Mouse (Mus musculus) megakaryocyte, embryonic 14.5 days (primary cell): ENCODE measurements around the gene Anks1b. TPM values are rescaled to one million over a fixed set of nuclear protein-coding genes. Genes with fewer than 3 reads are reported as not detected.

Experiments used
- H3K27me3 ChIP-seq: replicated peaks from 2 replicates; pipeline ENCODE3; 2012; ENCODE audit warnings: inconsistent platforms
- H3K36me3 ChIP-seq: replicated peaks from 2 replicates; pipeline ENCODE3; 2012; ENCODE audit warnings: low read length, inconsistent platforms, mixed read lengths
- H3K4me1 ChIP-seq: 2 replicates; pipeline ENCODE4 v1.6.1; 2012; ENCODE audit warnings: inconsistent platforms
- H3K4me3 ChIP-seq: replicated peaks from 2 replicates; pipeline ENCODE3; 2012; ENCODE audit warnings: moderate library complexity, mild to moderate bottlenecking, inconsistent platforms
- H3K9me3 ChIP-seq: 2 replicates; pipeline ENCODE4 v1.6.1; 2012; ENCODE audit warnings: inconsistent platforms
- FLI1 ChIP-seq: IDR thresholded peaks from 2 replicates; pipeline ENCODE4 v1.6.1; 2012; ENCODE audit warnings: low read length, inconsistent platforms, mixed read lengths
- GATA1 ChIP-seq: IDR thresholded peaks from 3 replicates; pipeline ENCODE4 v1.6.1; 2012; ENCODE audit warnings: mixed read lengths, low read length, inconsistent platforms, borderline replicate concordance
- polyA plus RNA-seq: library from polyadenylated mRNA; stranded (reverse); fragments of >175 nt; gene quantifications from 2 replicates; pipeline ENCODE4 v1.2.3, GENCODE M21; 2012; ENCODE audit warnings: low replicate concordance; ENCODE audit not compliant: insufficient read depth

Gene Anks1b
- polyA plus RNA-seq, 1 experiment: not detected

DNA sequence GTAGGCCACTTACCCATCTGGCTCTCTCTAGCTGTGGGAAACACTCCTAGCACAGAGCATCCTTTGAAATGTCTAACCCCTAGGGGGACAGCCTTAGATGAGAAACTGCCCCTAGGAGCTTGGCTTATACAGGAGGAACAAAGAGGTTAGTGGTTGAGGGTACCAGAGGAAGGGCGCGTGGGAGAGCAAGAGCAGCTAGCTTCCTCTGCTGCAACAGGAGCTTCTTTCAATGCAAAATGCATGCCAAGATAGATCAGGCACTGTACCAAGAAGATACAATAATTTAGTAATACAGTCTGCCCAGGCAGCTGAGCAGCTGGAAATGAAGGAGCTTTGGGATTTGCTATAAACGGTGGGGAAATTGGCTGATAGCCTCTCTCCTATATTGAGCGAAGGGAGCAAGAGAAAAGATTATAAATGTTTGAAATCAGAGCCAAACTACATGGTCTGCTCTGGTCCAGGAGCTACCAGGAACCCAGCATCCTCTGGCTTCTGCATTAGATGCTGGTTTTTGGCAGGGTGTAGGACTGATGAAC lies 621.7 kb downstream of the Anks1b start:
- no peaks in the 10 kb centered on the region for H3K36me3 ChIP-seq
- H3K4me1 ChIP-seq: no peaks in the 10 kb centered on the region
- no peak overlapping the region for H3K4me3 ChIP-seq
- no peaks in the 10 kb centered on the region for H3K27me3 ChIP-seq
- H3K9me3 ChIP-seq: peaks cover 9% of the 10 kb centered on the region; the same call in 1 of the 2 replicates
- TF ChIP-seq FLI1 (no peak), GATA1 (no peak)

- Histone ChIP-seq H3K4me3 (no peak overlapping the region), H3K27me3 (no peaks in the 10 kb centered on the region), H3K36me3 (no peaks in the 10 kb centered on the region), H3K4me1 (no peaks in the 10 kb centered on the region), H3K9me3 (peaks cover 19% of the 10 kb centered on the region)
- TF ChIP-seq FLI1 (no peak), GATA1 (no peak)
Measured at GRCm38 (mm10) chr10:90507561-90507960, 634.3 kb downstream of the Anks1b start.

- Histone ChIP-seq H3K27me3 (no peaks in the 10 kb centered on the region), H3K4me3 (no peak overlapping the region), H3K4me1 (no peaks in the 10 kb centered on the region), H3K36me3 (no peaks in the 10 kb centered on the region), H3K9me3 (peaks cover 14% of the 10 kb centered on the region)
- TF ChIP-seq GATA1 (no peak), FLI1 (no peak)
Measured at GRCm38 (mm10) chr10:90512801-90513200, 639.5 kb downstream of the Anks1b start.

DNA sequence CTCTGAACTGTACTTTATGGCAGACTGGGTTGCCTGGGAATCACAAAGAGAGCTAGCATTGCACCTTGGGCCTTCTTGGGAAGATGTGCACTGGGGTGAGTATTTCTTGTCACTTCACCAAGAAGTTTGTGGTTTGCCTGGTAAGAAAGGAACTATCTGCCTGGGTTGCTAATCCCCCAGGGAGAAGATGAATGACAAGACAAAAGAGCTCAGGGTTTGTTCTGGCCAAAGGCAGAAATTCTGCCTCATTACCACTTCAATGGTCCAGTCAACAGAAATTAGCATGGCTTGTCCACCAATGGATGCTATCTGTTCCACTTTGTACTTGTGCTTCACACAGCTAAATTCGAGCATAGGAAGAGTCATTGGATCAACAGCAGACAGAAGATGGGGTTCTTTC lies 658.5 kb downstream of the Anks1b start:
- TF ChIP-seq GATA1 (no peak), FLI1 (no peak)
- Histone ChIP-seq H3K4me1 (no peaks in the 10 kb centered on the region), H3K36me3 (no peaks in the 10 kb centered on the region), H3K27me3 (no peaks in the 10 kb centered on the region), H3K4me3 (no peak overlapping the region), H3K9me3 (peaks cover 22% of the 10 kb centered on the region; the same call in 1 of the 2 replicates)

- H3K4me3 ChIP-seq: no peak overlapping the region
- no peaks in the 10 kb centered on the region for H3K36me3 ChIP-seq
- peaks cover 10% of the 10 kb centered on the region; the same call in 1 of the 2 replicates for H3K9me3 ChIP-seq
- H3K4me1 ChIP-seq: no peaks in the 10 kb centered on the region
- no peak for TF ChIP-seq FLI1
- no peak for TF ChIP-seq GATA1
- no peaks in the 10 kb centered on the region for H3K27me3 ChIP-seq
Measured at GRCm38 (mm10) chr10:90535370-90535769, 662.1 kb downstream of the Anks1b start.

DNA sequence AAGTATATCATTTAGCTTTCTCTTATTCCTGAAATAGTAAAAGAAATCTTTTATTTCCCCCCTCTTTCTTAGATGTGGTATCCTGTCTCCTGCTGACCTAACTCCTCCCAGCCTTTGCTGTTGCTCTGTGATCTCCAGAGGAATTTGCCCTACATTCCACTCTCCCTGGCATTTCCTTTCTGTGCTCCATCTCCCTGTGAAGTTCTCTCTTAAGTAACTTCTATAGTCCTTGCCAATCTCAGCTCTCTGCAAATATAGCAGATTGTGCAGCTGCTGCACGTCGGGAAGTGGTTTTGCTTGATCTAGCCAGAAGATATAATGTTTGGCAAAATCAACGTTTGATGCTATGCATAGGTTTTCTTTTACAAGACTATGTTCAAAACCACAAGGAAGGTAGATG lies 673.3 kb downstream of the Anks1b start:
- no peak overlapping the region for H3K4me3 ChIP-seq
- no peaks in the 10 kb centered on the region for H3K36me3 ChIP-seq
- H3K27me3 ChIP-seq: no peaks in the 10 kb centered on the region
- TF ChIP-seq GATA1 (no peak), FLI1 (no peak)
- peaks cover 6% of the 10 kb centered on the region; the same call in 1 of the 2 replicates for H3K9me3 ChIP-seq
- H3K4me1 ChIP-seq: no peaks in the 10 kb centered on the region

DNA sequence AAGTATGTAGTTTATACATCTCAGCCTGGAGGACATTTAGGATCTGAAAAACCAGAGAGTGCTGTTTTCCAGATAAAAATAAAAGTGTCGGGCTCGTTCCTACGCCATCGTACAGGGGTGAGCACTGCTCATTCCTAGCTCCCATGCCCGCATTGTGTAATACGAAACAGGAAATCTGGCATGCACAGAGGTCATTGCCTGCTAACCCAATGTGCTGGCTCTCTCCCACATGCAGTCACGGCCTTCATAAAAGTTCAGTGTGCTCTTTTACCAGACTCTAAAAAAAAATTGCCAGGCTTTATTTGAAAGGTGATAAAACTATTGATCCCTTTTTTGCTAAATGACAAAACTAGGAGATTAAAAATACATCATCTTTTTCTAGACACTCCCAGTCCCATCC lies 689.6 kb downstream of the Anks1b start:
- Histone ChIP-seq H3K4me3 (no peak overlapping the region), H3K36me3 (no peaks in the 10 kb centered on the region), H3K9me3 (peaks cover 9% of the 10 kb centered on the region), H3K4me1 (no peaks in the 10 kb centered on the region), H3K27me3 (no peaks in the 10 kb centered on the region)
- TF ChIP-seq FLI1 (no peak), GATA1 (no peak)

DNA sequence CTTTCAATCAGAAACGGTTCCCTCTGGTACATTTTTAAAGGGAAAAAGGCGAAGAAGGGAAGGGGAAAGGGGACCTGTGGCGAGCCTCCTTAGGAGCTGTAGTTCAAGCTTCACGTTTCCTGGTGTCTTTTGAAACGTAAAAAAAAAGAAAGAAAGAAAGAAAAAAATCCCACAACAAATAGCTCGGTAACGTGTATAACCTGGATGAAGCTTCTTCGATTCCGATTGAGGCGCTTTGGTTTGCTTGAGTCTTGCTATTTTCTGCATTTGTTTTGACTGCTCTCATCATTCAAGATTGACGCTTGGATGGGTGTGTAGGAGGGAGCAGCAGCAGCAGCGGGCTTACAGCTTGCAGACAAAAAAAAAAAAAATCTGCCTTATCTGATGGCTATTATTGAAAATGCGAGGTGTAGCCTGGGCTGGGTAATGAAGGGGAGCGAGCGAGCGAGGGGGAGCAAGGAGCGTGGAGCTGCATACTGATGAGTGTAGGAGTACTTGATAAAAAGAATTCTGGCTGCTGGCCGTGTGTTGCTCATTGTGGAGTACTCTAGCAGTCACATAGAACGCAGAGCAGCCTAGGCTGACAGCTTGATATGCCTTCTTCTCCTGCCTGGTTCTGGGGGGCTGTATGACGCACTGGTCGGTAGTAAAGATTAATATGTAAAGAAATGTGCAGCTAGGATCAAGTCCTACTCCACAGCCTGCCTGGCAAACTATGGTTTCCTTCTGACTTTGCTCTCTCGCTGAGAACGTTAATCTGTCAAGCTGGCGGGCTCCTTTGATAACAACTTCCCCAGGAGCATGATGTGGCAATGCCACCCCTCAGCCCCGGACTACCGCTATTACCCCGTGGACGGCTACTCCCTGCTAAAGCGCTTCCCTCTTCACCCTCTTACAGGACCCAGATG lies 703.1 kb downstream of the Anks1b start:
- Histone ChIP-seq H3K9me3 (peaks cover 3% of the 10 kb centered on the region; the same call in 1 of the 2 replicates), H3K4me1 (no peaks in the 10 kb centered on the region), H3K4me3 (peak overlapping the region; percentile 21), H3K36me3 (no peaks in the 10 kb centered on the region), H3K27me3 (no peaks in the 10 kb centered on the region)
- no peak for TF ChIP-seq FLI1
- no peak for TF ChIP-seq GATA1

- H3K4me1 ChIP-seq: no peaks in the 10 kb centered on the region
- peaks cover 3% of the 10 kb centered on the region; the same call in 1 of the 2 replicates for H3K9me3 ChIP-seq
- no peaks in the 10 kb centered on the region for H3K36me3 ChIP-seq
- H3K4me3 ChIP-seq: no peak overlapping the region
- no peak for TF ChIP-seq GATA1
- TF ChIP-seq FLI1: no peak
- H3K27me3 ChIP-seq: no peaks in the 10 kb centered on the region
Measured at GRCm38 (mm10) chr10:90577099-90577461, 703.8 kb downstream of the Anks1b start.

- Histone ChIP-seq H3K4me3 (no peak overlapping the region), H3K36me3 (no peaks in the 10 kb centered on the region), H3K9me3 (peaks cover 4% of the 10 kb centered on the region; the same call in 1 of the 2 replicates), H3K27me3 (no peaks in the 10 kb centered on the region), H3K4me1 (no peaks in the 10 kb centered on the region)
- TF ChIP-seq FLI1 (no peak), GATA1 (no peak)
Measured at GRCm38 (mm10) chr10:90577777-90578176, 704.5 kb downstream of the Anks1b start.
